Mouse (Mus musculus): ENCODE results near the gene Agbl4. TPM values are rescaled to one million over a fixed set of nuclear protein-coding genes. Genes with fewer than 3 reads are reported as not detected.
A peak's percentile ranks its signal among the peaks of the same experiment; 100 is the strongest.

The Agbl4 gene
- polyA plus RNA-seq, 2 experiments = 0.17 to 0.21 TPM

GRCm38 (mm10) chr4:111327094-111327493 lies 929.6 kb downstream of the Agbl4 start:
- Histone ChIP-seq H3K4me3 (replicated peaks; ENCODE audit: low read length) (no peak overlapping the region), H3K9me3 (ENCODE audit: control insufficient read depth, low read length) (no peaks in the 10 kb centered on the region), H3K36me3 (ENCODE audit: control insufficient read depth, insufficient read depth, low read length) (no peaks in the 10 kb centered on the region), H3K9ac (ENCODE audit: low read depth, low read length, severe bottlenecking) (no peak overlapping the region), H3K27me3 (ENCODE audit: control insufficient read depth, insufficient read depth, low read length) (no peaks in the 10 kb centered on the region), H3K27ac (replicated peaks; ENCODE audit: low read depth, low read length) (no peak overlapping the region), H3K4me1 (ENCODE audit: control insufficient read depth, insufficient read depth, low read length) (no peaks in the 10 kb centered on the region; the same call in 1 of the 2 replicates), H3K4me2 (replicated peaks; ENCODE audit: low read depth, low read length, severe bottlenecking) (no peak overlapping the region)
- no peak for DNase-seq (ENCODE audit: low spot score)
- TF ChIP-seq POLR2A (IDR thresholded peaks at IDR 0.05; ENCODE audit: borderline replicate concordance, extremely low read depth, insufficient read depth, insufficient read length) = no peak
- 81% methylated on average over 11 of the region's 11 CpGs for WGBS
- ATAC-seq (ENCODE audit: low FRiP score, low read depth) = no peak

- DNase-seq (ENCODE audit: low spot score) = peak; percentile 81
These were observed 930.4 kb downstream of the Agbl4 start for GRCm38 (mm10) chr4:111327760-111328373.

DNA sequence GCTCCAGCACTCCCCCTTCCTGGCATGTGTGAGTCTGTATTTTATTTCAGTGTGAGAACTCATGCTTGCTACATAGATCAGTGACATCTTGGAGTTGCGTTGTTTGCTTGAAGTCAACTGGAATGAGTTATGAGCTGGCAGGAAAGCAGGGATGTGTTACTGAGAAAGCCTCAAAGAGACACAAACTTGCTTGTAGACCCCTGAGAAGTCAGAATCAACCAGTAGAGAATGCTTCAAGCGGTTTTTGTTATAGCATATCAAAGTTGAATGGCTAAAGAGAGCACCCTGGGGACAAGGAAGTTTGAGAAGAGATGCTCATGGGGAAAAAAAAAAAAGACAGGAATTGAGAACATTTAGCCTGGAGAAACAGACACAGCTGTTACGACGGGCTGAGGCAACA lies 932.0 kb downstream of the Agbl4 start:
- no peaks in the 10 kb centered on the region; the same call in 1 of the 2 replicates for H3K4me1 ChIP-seq (ENCODE audit: control insufficient read depth, insufficient read depth, low read length)
- ATAC-seq (ENCODE audit: low FRiP score, low read depth) = no peak
- no peak overlapping the region for H3K27ac ChIP-seq (replicated peaks; ENCODE audit: low read depth, low read length)
- no peaks in the 10 kb centered on the region for H3K27me3 ChIP-seq (ENCODE audit: control insufficient read depth, insufficient read depth, low read length)
- WGBS = 55% methylated on average over 4 of the region's 4 CpGs
- H3K4me3 ChIP-seq (replicated peaks; ENCODE audit: low read length) = no peak overlapping the region
- no peak for DNase-seq (ENCODE audit: low spot score)
- H3K36me3 ChIP-seq (ENCODE audit: control insufficient read depth, insufficient read depth, low read length) = no peaks in the 10 kb centered on the region
- TF ChIP-seq POLR2A (IDR thresholded peaks at IDR 0.05; ENCODE audit: borderline replicate concordance, extremely low read depth, insufficient read depth, insufficient read length) = no peak
- no peak overlapping the region for H3K4me2 ChIP-seq (replicated peaks; ENCODE audit: low read depth, low read length, severe bottlenecking)
- no peaks in the 10 kb centered on the region for H3K9me3 ChIP-seq (ENCODE audit: control insufficient read depth, low read length)
- no peak overlapping the region for H3K9ac ChIP-seq (ENCODE audit: low read depth, low read length, severe bottlenecking)

More at GRCm38 (mm10) chr4:111327760-111328373, 930.4 kb downstream of the Agbl4 start:
- TF ChIP-seq POLR2A (IDR thresholded peaks at IDR 0.05; ENCODE audit: borderline replicate concordance, extremely low read depth, insufficient read depth, insufficient read length) = no peak
- no peak overlapping the region for H3K4me3 ChIP-seq (replicated peaks; ENCODE audit: low read length)
- no peak overlapping the region for H3K9ac ChIP-seq (ENCODE audit: low read depth, low read length, severe bottlenecking)
- no peak overlapping the region for H3K27ac ChIP-seq (replicated peaks; ENCODE audit: low read depth, low read length)
- H3K4me1 ChIP-seq (ENCODE audit: control insufficient read depth, insufficient read depth, low read length) = no peaks in the 10 kb centered on the region; the same call in 1 of the 2 replicates
- no peak overlapping the region for H3K4me2 ChIP-seq (replicated peaks; ENCODE audit: low read depth, low read length, severe bottlenecking)
- H3K36me3 ChIP-seq (ENCODE audit: control insufficient read depth, insufficient read depth, low read length) = no peaks in the 10 kb centered on the region
- no peaks in the 10 kb centered on the region for H3K27me3 ChIP-seq (ENCODE audit: control insufficient read depth, insufficient read depth, low read length)
- H3K9me3 ChIP-seq (ENCODE audit: control insufficient read depth, low read length) = no peaks in the 10 kb centered on the region
- WGBS = 63% methylated on average over 11 of the region's 11 CpGs
- ATAC-seq (ENCODE audit: low FRiP score, low read depth) = no peak

GRCm38 (mm10) chr4:111332864-111333263 lies 935.4 kb downstream of the Agbl4 start:
- 77% methylated on average over 4 of the region's 4 CpGs for WGBS

DNA sequence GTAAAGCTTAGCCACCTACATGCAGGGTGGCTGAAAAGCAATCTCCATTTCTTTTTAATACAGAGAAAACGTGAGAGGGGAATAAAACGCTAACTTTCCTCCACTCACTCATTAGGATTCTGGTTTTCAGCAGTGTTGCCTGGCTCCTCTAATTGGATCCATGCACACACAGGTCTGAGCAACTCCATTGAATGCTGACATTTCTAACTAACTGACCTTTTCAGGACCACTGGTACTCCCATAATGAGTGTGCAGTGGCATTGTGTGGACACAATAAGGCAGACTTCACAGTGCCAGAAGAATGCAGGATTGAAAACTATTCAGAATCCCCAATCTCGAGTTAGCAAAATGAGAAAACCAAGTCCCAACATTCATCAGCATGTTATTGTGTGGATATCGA lies 952.5 kb downstream of the Agbl4 start:
- no peak for DNase-seq (ENCODE audit: low spot score)
- no peak overlapping the region for H3K27ac ChIP-seq (replicated peaks; ENCODE audit: low read depth, low read length)
- no peaks in the 10 kb centered on the region for H3K27me3 ChIP-seq (ENCODE audit: control insufficient read depth, insufficient read depth, low read length)
- no peak overlapping the region for H3K4me2 ChIP-seq (replicated peaks; ENCODE audit: low read depth, low read length, severe bottlenecking)
- no peaks in the 10 kb centered on the region for H3K36me3 ChIP-seq (ENCODE audit: control insufficient read depth, insufficient read depth, low read length)
- 36% methylated on average over 4 of the region's 4 CpGs for WGBS
- no peaks in the 10 kb centered on the region for H3K9me3 ChIP-seq (ENCODE audit: control insufficient read depth, low read length)
- no peak overlapping the region for H3K4me3 ChIP-seq (replicated peaks; ENCODE audit: low read length)
- no peak for ATAC-seq (ENCODE audit: low FRiP score, low read depth)
- TF ChIP-seq POLR2A (IDR thresholded peaks at IDR 0.05; ENCODE audit: borderline replicate concordance, extremely low read depth, insufficient read depth, insufficient read length) = no peak
- H3K4me1 ChIP-seq (ENCODE audit: control insufficient read depth, insufficient read depth, low read length) = no peaks in the 10 kb centered on the region
- no peak overlapping the region for H3K9ac ChIP-seq (ENCODE audit: low read depth, low read length, severe bottlenecking)

More at GRCm38 (mm10) chr4:111332864-111333263, 935.4 kb downstream of the Agbl4 start:
- ATAC-seq (ENCODE audit: low FRiP score, low read depth) (no peak), DNase-seq (ENCODE audit: low spot score) (no peak)
- no peak overlapping the region for H3K9ac ChIP-seq (ENCODE audit: low read depth, low read length, severe bottlenecking)
- H3K36me3 ChIP-seq (ENCODE audit: control insufficient read depth, insufficient read depth, low read length) = no peaks in the 10 kb centered on the region
- no peak overlapping the region for H3K4me2 ChIP-seq (replicated peaks; ENCODE audit: low read depth, low read length, severe bottlenecking)
- H3K27ac ChIP-seq (replicated peaks; ENCODE audit: low read depth, low read length) = no peak overlapping the region
- H3K4me1 ChIP-seq (ENCODE audit: control insufficient read depth, insufficient read depth, low read length) = no peaks in the 10 kb centered on the region; the same call in 1 of the 2 replicates
- no peak overlapping the region for H3K4me3 ChIP-seq (replicated peaks; ENCODE audit: low read length)
- no peak for TF ChIP-seq POLR2A (IDR thresholded peaks at IDR 0.05; ENCODE audit: borderline replicate concordance, extremely low read depth, insufficient read depth, insufficient read length)
- H3K27me3 ChIP-seq (ENCODE audit: control insufficient read depth, insufficient read depth, low read length) = no peaks in the 10 kb centered on the region
- H3K9me3 ChIP-seq (ENCODE audit: control insufficient read depth, low read length) = no peaks in the 10 kb centered on the region
